Mouse (Mus musculus): ENCODE data around the gene Gipc3. TPM values are rescaled to one million over a fixed set of nuclear protein-coding genes. Genes with fewer than 3 reads are reported as not detected.
A peak's percentile ranks its signal among the peaks of the same experiment; 100 is the strongest.

Gipc3 gene
- polyA plus RNA-seq, 1 experiment = 0.82 TPM

DNA sequence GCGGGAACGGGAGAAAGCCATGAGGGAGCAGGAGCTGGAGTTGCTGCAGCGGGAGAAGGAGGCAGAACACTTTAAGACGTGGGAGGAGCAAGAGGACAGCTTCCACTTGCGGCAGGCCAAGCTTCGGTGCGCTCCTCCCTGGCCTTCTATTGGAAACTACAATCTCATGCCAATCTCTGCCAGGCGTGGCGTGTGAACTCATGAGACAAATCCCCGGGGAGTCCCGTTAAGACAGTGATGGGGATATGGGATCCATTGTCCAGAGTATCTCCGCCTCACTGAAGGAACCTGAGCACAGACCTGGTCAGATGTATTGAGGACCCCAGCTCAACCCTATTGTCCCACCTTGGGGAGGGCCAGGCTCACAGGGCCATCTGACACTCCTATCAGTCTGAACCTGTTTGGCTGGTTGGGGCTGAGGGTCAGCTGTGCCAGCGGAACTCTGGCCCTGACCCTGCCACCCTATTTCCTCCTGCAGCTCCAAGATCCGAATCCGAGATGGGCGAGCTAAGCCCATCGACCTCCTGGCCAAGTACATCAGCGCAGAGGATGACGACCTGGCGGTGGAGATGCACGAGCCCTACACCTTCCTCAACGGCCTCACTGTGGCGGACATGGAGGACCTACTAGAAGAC, 19.8 kb downstream of the Gipc3 start:
- 98% methylated on average over 23 of the region's 23 CpGs for WGBS
- H3K27me3 ChIP-seq (ENCODE audit: control insufficient read depth, insufficient read depth, low read length) = no peaks in the 10 kb centered on the region
- DNase-seq = no peak
- H3K27ac ChIP-seq (ENCODE audit: control insufficient read depth, insufficient read depth, low read length) = no peak overlapping the region
- H3K4me1 ChIP-seq (replicated peaks; ENCODE audit: control insufficient read depth, insufficient read depth, low read length) = peaks cover 38% of the 10 kb centered on the region
- no peak for TF ChIP-seq POLR2A (IDR thresholded peaks at IDR 0.05; ENCODE audit: control insufficient read depth, extremely low read depth, insufficient read depth, low read length, poor library complexity)
- no peak for TF ChIP-seq CTCF (IDR thresholded peaks at IDR 0.05; ENCODE audit: borderline replicate concordance, control insufficient read depth, extremely low read depth, insufficient read depth, low read length, poor library complexity)
- H3K36me3 ChIP-seq (ENCODE audit: control insufficient read depth, insufficient read depth, low read length) = peaks cover 48% of the 10 kb centered on the region
- no peak overlapping the region for H3K4me3 ChIP-seq (ENCODE audit: control insufficient read depth, insufficient read depth, low read length)

DNA sequence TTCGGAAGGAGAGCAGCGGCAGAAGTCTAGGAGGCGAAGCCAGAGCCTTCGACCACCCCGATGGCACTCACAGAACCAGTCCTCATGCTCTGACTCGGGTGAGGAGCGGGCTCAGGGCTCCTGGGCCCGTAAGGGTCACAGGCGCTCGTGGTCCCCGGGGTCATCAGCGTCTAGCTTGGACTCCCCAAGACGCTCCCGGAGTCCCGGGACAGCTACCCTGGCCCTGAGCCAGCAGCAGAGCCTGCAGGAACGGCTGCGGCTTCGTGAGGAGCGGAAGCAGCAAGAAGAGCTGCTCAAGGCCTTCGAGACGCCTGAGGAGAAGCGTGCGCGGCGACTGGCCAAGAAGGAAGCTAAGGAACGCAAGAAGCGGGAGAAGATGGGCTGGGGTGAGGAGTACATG, 20.6 kb downstream of the Gipc3 start:
- TF ChIP-seq CTCF (IDR thresholded peaks at IDR 0.05; ENCODE audit: borderline replicate concordance, control insufficient read depth, extremely low read depth, insufficient read depth, low read length, poor library complexity) (no peak), POLR2A (IDR thresholded peaks at IDR 0.05; ENCODE audit: control insufficient read depth, extremely low read depth, insufficient read depth, low read length, poor library complexity) (no peak)
- Histone ChIP-seq H3K4me1 (replicated peaks; ENCODE audit: control insufficient read depth, insufficient read depth, low read length) (peaks cover 31% of the 10 kb centered on the region), H3K4me3 (ENCODE audit: control insufficient read depth, insufficient read depth, low read length) (no peak overlapping the region), H3K36me3 (ENCODE audit: control insufficient read depth, insufficient read depth, low read length) (peaks cover 51% of the 10 kb centered on the region), H3K27ac (ENCODE audit: control insufficient read depth, insufficient read depth, low read length) (no peak overlapping the region), H3K27me3 (ENCODE audit: control insufficient read depth, insufficient read depth, low read length) (no peaks in the 10 kb centered on the region)
- 96% methylated on average over 27 of the region's 27 CpGs for WGBS
- no peak for DNase-seq

DNA sequence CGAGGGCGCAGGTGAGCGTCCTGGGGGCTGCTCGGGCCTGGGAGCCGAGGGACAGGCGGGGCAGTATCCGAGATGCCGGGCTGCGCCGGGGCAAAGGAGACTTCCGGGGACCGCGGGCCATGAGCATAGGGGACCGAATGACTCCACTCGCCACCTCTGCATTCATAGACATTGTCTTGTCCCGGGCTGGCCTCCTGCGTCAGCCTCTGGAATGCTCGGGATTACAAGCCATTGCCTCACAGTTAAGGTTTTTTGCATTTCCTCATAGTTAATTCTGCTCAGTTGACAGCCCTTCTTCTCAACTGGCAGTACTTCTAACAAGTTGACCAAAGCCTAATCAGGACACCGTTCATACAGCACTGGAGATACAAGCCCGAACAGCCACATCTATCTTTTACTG, 21.6 kb downstream of the Gipc3 start:
- DNase-seq = no peak
- Histone ChIP-seq H3K4me1 (replicated peaks; ENCODE audit: control insufficient read depth, insufficient read depth, low read length) (peaks cover 31% of the 10 kb centered on the region), H3K27ac (ENCODE audit: control insufficient read depth, insufficient read depth, low read length) (no peak overlapping the region), H3K36me3 (ENCODE audit: control insufficient read depth, insufficient read depth, low read length) (peaks cover 45% of the 10 kb centered on the region), H3K4me3 (ENCODE audit: control insufficient read depth, insufficient read depth, low read length) (peak overlapping the region; percentile 81), H3K27me3 (ENCODE audit: control insufficient read depth, insufficient read depth, low read length) (no peaks in the 10 kb centered on the region)
- TF ChIP-seq CTCF (IDR thresholded peaks at IDR 0.05; ENCODE audit: borderline replicate concordance, control insufficient read depth, extremely low read depth, insufficient read depth, low read length, poor library complexity) (no peak), POLR2A (IDR thresholded peaks at IDR 0.05; ENCODE audit: control insufficient read depth, extremely low read depth, insufficient read depth, low read length, poor library complexity) (no peak)
- under 1% methylated on average over 20 of the region's 20 CpGs for WGBS

GRCm38 (mm10) chr10:81320550-81321347, 22.3 kb downstream of the Gipc3 start, which contains the start of gene Cactin:
Gene Cactin (plus strand): TSS chr10:81321103.
- TF ChIP-seq POLR2A (IDR thresholded peaks at IDR 0.05; ENCODE audit: control insufficient read depth, extremely low read depth, insufficient read depth, low read length, poor library complexity) (peak; percentile 54; the same call in 1 of the 2 replicates), CTCF (IDR thresholded peaks at IDR 0.05; ENCODE audit: borderline replicate concordance, control insufficient read depth, extremely low read depth, insufficient read depth, low read length, poor library complexity) (peak; percentile 54; the same call in 1 of the 2 replicates)
- peaks cover 38% of the 10 kb centered on the region for H3K36me3 ChIP-seq (ENCODE audit: control insufficient read depth, insufficient read depth, low read length)
- peaks cover 27% of the 10 kb centered on the region for H3K4me1 ChIP-seq (replicated peaks; ENCODE audit: control insufficient read depth, insufficient read depth, low read length)
- peak within 1 kb of the TSS; percentile 66 for H3K27ac ChIP-seq (ENCODE audit: control insufficient read depth, insufficient read depth, low read length)
- no peaks in the 10 kb centered on the region for H3K27me3 ChIP-seq (ENCODE audit: control insufficient read depth, insufficient read depth, low read length)
- WGBS = under 1% methylated on average over 68 of the region's 68 CpGs
- peak; percentile 99 for DNase-seq
- peak within 1 kb of the TSS; percentile 81 for H3K4me3 ChIP-seq (ENCODE audit: control insufficient read depth, insufficient read depth, low read length)

DNA sequence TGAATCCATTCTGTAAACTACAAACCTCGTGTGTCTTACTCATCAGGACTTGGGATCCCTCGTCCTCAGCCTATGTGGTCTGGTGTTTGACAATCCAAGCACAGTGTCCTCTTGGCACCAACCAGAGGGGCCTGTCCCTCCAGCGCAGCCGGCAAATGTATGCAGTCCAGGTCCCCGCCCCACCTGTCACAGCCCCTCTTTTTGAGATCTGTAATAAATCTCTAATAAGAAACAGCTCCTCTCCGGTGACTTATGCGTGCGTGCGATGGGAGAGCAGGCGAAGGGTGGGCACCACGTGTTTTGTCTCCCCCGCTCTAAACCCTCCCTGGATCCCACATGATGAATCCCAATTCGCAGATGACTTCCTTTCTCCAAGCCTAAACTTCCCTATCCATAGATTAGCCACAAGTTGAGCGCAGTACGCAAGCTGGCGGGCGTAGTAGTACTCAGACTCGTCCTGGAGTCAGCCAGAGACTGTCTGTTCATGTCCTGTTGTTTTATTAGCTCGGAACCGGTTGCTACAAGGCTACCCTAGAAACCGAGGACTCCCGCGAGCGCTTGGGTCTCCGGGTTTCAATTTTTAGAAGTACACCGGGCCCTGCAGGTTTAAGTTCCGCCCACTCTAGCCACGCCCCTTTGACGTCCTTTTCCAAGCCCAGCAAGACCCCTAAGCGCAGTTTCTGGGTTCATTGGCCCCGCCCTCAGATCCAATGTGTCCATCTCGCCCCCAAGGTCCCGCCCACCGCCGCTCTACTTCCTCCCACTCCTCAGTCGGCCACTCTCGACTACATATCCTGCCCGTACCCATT, 23.1 kb downstream of the Gipc3 start:
- H3K36me3 ChIP-seq (ENCODE audit: control insufficient read depth, insufficient read depth, low read length) = peaks cover 36% of the 10 kb centered on the region
- 2% methylated on average over 38 of the region's 38 CpGs for WGBS
- TF ChIP-seq CTCF (IDR thresholded peaks at IDR 0.05; ENCODE audit: borderline replicate concordance, control insufficient read depth, extremely low read depth, insufficient read depth, low read length, poor library complexity) (no peak), POLR2A (IDR thresholded peaks at IDR 0.05; ENCODE audit: control insufficient read depth, extremely low read depth, insufficient read depth, low read length, poor library complexity) (no peak)

GRCm38 (mm10) chr10:81319330-81319699, 23.8 kb downstream of the Gipc3 start:
- 48% methylated on average over 8 of the region's 8 CpGs for WGBS
- H3K27ac ChIP-seq (ENCODE audit: control insufficient read depth, insufficient read depth, low read length) = peak overlapping the region; percentile 65

More for the DNA sequence above, 23.1 kb downstream of the Gipc3 start:
- Histone ChIP-seq H3K4me1 (replicated peaks; ENCODE audit: control insufficient read depth, insufficient read depth, low read length) (peaks cover 27% of the 10 kb centered on the region), H3K4me3 (ENCODE audit: control insufficient read depth, insufficient read depth, low read length) (peak overlapping the region; percentile 47), H3K27ac (ENCODE audit: control insufficient read depth, insufficient read depth, low read length) (peak overlapping the region; percentile 65), H3K27me3 (ENCODE audit: control insufficient read depth, insufficient read depth, low read length) (no peaks in the 10 kb centered on the region)
- peak; percentile 96 for DNase-seq

More at GRCm38 (mm10) chr10:81319330-81319699, 23.8 kb downstream of the Gipc3 start:
- Histone ChIP-seq H3K36me3 (ENCODE audit: control insufficient read depth, insufficient read depth, low read length) (peaks cover 33% of the 10 kb centered on the region), H3K4me1 (replicated peaks; ENCODE audit: control insufficient read depth, insufficient read depth, low read length) (peaks cover 27% of the 10 kb centered on the region), H3K4me3 (ENCODE audit: control insufficient read depth, insufficient read depth, low read length) (no peak overlapping the region), H3K27me3 (ENCODE audit: control insufficient read depth, insufficient read depth, low read length) (no peaks in the 10 kb centered on the region)
- peak; percentile 52 for DNase-seq
- TF ChIP-seq POLR2A (IDR thresholded peaks at IDR 0.05; ENCODE audit: control insufficient read depth, extremely low read depth, insufficient read depth, low read length, poor library complexity) (no peak), CTCF (IDR thresholded peaks at IDR 0.05; ENCODE audit: borderline replicate concordance, control insufficient read depth, extremely low read depth, insufficient read depth, low read length, poor library complexity) (no peak)

Measured in thymus, adult 2 months (tissue).